ENCODE assay signal across 9 mouse cellular contexts in the genomic region with DNA sequence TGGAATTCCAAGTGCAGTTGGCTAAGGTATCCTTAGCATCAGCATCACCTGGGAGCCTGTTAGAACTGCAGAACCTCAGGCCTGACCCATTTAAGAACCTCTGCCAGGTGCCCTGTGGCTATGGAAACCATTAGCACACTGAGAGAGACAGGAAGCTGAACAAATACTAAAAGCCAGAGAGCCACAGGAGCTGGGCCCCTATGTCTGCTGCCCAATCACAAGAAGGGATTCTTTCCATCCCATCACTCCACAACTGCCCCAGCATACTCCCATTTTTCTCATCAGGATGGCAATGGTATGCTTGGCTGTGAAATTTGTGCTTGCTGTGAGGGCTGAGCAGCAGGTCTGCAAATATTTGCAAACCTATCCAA.
DNase-seq lines count a peak whose midpoint lies in the region; ATAC-seq and TF ChIP-seq lines count a peak whose summit lies in the region.
"Had no signal": no experiment of that assay in that cellular context is flagged by ENCODE, and none has a peak within 500 bp of the region (broad histone marks: within the 10 kb centered on the region; RNA-seq: fewer than 3 reads in every experiment).

No protein-coding gene starts in this region.

- DNase-seq in heart, postnatal 25 days (ENCODE audit: low spot score), result no peak
- DNase-seq in liver, postnatal 0 days, result no peak
- DNase-seq in right cerebral cortex, postnatal 10 days (ENCODE audit: low spot score in 2 of 2), result no peak
- no peak for DNase-seq in heart, postnatal 14 days
- DNase-seq: cerebellum, adult 11 months had no signal

- no peak for TF ChIP-seq CTCF in ES-Bruce4 (IDR thresholded peaks at IDR 0.05; ENCODE audit: low read depth, low read length)
- no peak for TF ChIP-seq CTCF in liver, postnatal 0 days (IDR thresholded peaks at IDR 0.05; ENCODE audit: low read depth)

- no peaks in the 10 kb centered on the region for H3K9me3 ChIP-seq in heart, embryonic 16.5 days (replicated peaks; ENCODE audit: control insufficient read depth, low read length)
- H3K9me3 ChIP-seq in ES-Bruce4 (replicated peaks; ENCODE audit: control insufficient read depth, insufficient read depth, low read length, poor library complexity, severe bottlenecking), result no peaks in the 10 kb centered on the region
- no peaks in the 10 kb centered on the region for H3K9me3 ChIP-seq in embryonic facial prominence, embryonic 15.5 days (replicated peaks)
- no peaks in the 10 kb centered on the region for H3K9me3 ChIP-seq in limb, embryonic 13.5 days
- no peaks in the 10 kb centered on the region for H3K9me3 ChIP-seq in liver, postnatal 0 days (ENCODE audit: low read length)

- TF ChIP-seq POLR2A in ES-Bruce4 (IDR thresholded peaks at IDR 0.05; ENCODE audit: insufficient read depth, low read length), result no peak

- H3K27me3 ChIP-seq in heart, embryonic 16.5 days (ENCODE audit: control insufficient read depth, insufficient read depth, low read length), result peaks cover 6% of the 10 kb centered on the region; the same call in 1 of the 2 replicates
- no peaks in the 10 kb centered on the region for H3K27me3 ChIP-seq in ES-Bruce4 (ENCODE audit: control insufficient read depth, insufficient read depth, low read length, poor library complexity, severe bottlenecking)
- 0 out of 2 replicates have a peak, but pooled peaks cover 11% of the 10 kb centered on the region for H3K27me3 ChIP-seq in embryonic facial prominence, embryonic 15.5 days
- H3K27me3 ChIP-seq in limb, embryonic 13.5 days, result peaks cover 61% of the 10 kb centered on the region
- H3K27me3 ChIP-seq in liver, postnatal 0 days (ENCODE audit: insufficient read depth, low read length), result no peaks in the 10 kb centered on the region

- ATAC-seq in heart, embryonic 16.5 days (replicated peaks; ENCODE audit: extremely low read depth, insufficient read depth, low FRiP score), result no peak
- no peak for ATAC-seq in embryonic facial prominence, embryonic 15.5 days (ENCODE audit: insufficient number of reproducible peaks, low FRiP score, low TSS enrichment, low read depth)
- ATAC-seq in limb, embryonic 13.5 days (ENCODE audit: low FRiP score, low read depth), result no peak
- ATAC-seq in liver, postnatal 0 days, result no peak

- intact Hi-C loops in heart, postnatal 25 days (cut with DNase I), result no loop called here
- intact Hi-C loops in heart, postnatal 14 days (cut with DNase I), result no loop called here

- H3K4me1 ChIP-seq in heart, embryonic 16.5 days (ENCODE audit: control insufficient read depth, insufficient read depth, low read length), result no peaks in the 10 kb centered on the region
- H3K4me1 ChIP-seq in ES-Bruce4 (ENCODE audit: control insufficient read depth, insufficient read depth, low read length), result no peaks in the 10 kb centered on the region
- H3K4me1 ChIP-seq in embryonic facial prominence, embryonic 15.5 days, result peaks cover 3% of the 10 kb centered on the region; the same call in 1 of the 2 replicates
- H3K4me1 ChIP-seq in limb, embryonic 13.5 days, result 0 out of 2 replicates have a peak, but pooled peaks cover 15% of the 10 kb centered on the region
- no peaks in the 10 kb centered on the region for H3K4me1 ChIP-seq in liver, postnatal 0 days (ENCODE audit: insufficient read depth)

- peak overlapping the region; percentile 48 for H3K27ac ChIP-seq in heart, embryonic 16.5 days (ENCODE audit: low read length)
- H3K27ac ChIP-seq in ES-Bruce4 (ENCODE audit: insufficient read depth, low read length), result peak overlapping the region; percentile 2; the same call in 1 of the 2 replicates
- H3K27ac ChIP-seq in embryonic facial prominence, embryonic 15.5 days (replicated peaks), result peak overlapping the region; percentile 58
- H3K27ac ChIP-seq in limb, embryonic 13.5 days, result peak overlapping the region; percentile 74; the same call in 1 of the 2 replicates
- no peak overlapping the region for H3K27ac ChIP-seq in liver, postnatal 0 days (ENCODE audit: low read depth)

- H3K9ac ChIP-seq in heart, embryonic 16.5 days (ENCODE audit: low read length), result no peak overlapping the region
- no peak overlapping the region for H3K9ac ChIP-seq in ES-Bruce4 (ENCODE audit: low read depth, poor library complexity, severe bottlenecking)
- no peak overlapping the region for H3K9ac ChIP-seq in embryonic facial prominence, embryonic 15.5 days
- H3K9ac ChIP-seq in limb, embryonic 13.5 days, result no peak overlapping the region
- no peak overlapping the region for H3K9ac ChIP-seq in liver, postnatal 0 days (replicated peaks)

- no peak overlapping the region for H3K4me2 ChIP-seq in heart, embryonic 16.5 days (ENCODE audit: low read depth, low read length)
- H3K4me2 ChIP-seq in embryonic facial prominence, embryonic 15.5 days (replicated peaks), result no peak overlapping the region
- H3K4me2 ChIP-seq in limb, embryonic 13.5 days (replicated peaks), result peak overlapping the region; percentile 50
- no peak overlapping the region for H3K4me2 ChIP-seq in liver, postnatal 0 days (ENCODE audit: low read depth, low read length)

- TF ChIP-seq EP300 in ES-Bruce4 (IDR thresholded peaks at IDR 0.05; ENCODE audit: insufficient read depth, low read depth, low read length), result no peak
- TF ChIP-seq EP300 in liver, postnatal 0 days (IDR thresholded peaks at IDR 0.05; ENCODE audit: low read depth), result no peak

- H3K36me3 ChIP-seq in heart, embryonic 16.5 days (ENCODE audit: control insufficient read depth, insufficient read depth), result no peaks in the 10 kb centered on the region
- H3K36me3 ChIP-seq in ES-Bruce4 (ENCODE audit: control insufficient read depth, insufficient read depth, low read length, poor library complexity, severe bottlenecking), result no peaks in the 10 kb centered on the region
- H3K36me3 ChIP-seq in embryonic facial prominence, embryonic 15.5 days, result no peaks in the 10 kb centered on the region
- H3K36me3 ChIP-seq in limb, embryonic 13.5 days, result no peaks in the 10 kb centered on the region
- no peaks in the 10 kb centered on the region for H3K36me3 ChIP-seq in liver, postnatal 0 days (replicated peaks; ENCODE audit: insufficient read depth, low read length)

- H3K4me3 ChIP-seq in heart, embryonic 16.5 days (ENCODE audit: low read length), result no peak overlapping the region
- H3K4me3 ChIP-seq in ES-Bruce4 (ENCODE audit: low read depth, low read length), result no peak overlapping the region
- H3K4me3 ChIP-seq in embryonic facial prominence, embryonic 15.5 days (replicated peaks), result no peak overlapping the region
- peak overlapping the region; percentile 27; the same call in 1 of the 2 replicates for H3K4me3 ChIP-seq in limb, embryonic 13.5 days
- no peak overlapping the region for H3K4me3 ChIP-seq in liver, postnatal 0 days (ENCODE audit: low read depth, low read length)
